Mouse (Mus musculus): ENCODE measurements around the gene Podn.
A peak's percentile ranks its signal among the peaks of the same experiment; 100 is the strongest.

Podn gene

DNA sequence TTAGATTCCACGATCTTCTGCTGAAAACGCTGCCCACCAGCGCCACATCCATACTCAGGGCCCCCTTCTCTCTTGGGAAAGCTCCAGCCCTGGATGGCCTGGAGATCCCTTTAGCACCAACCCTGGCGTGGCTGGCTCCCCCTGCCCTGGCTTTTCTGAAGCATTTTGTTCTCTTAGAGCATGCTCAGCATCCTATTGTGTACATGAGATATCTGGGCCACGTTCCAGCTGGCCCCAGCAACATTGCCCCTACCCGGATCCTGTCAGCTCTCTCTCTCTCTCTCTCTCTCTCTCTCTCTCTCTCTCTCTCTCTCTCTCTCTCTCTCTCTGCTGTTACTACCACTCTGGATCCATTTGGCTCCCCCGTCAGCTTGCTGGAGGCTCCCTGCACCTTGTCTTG is 90.9 kb downstream of the Podn start:
- DNase-seq (ENCODE audit: low spot score) = no peak

GRCm38 (mm10) chr4:107999380-107999779 is 96.9 kb downstream of the Podn start:
- no peak for DNase-seq (ENCODE audit: low spot score)

DNA sequence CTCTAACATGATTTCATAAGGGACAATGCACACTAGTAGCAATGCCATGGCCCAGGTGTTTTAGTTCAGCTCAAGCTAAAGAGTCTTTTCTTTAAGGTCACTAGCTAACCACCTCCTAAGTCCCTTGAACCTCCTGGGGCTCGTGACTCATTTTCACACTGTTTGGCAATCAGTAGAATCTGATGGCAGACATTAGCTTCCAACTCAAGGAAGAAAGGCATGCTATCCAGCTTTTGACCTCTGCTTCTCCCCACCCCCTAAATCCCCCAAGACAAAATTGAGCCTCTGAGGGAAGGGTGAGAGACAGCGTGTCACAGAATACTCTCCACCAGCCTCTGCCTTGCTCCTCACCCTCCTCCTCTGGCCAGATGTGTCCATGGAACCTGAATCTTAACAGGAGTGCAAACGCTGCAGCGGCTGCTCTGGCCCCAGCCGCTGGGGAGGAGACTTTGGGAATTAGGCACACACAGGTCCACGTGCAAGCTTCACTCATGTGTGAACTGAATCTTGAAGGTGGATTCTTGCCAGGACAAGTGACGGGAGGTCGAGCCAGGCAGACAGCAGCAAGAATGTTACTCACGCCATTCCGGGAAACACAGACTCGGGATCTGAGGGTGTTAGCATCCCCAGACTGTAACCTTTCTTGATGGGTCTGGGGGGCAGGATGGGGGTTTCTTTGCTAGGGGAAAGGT is 97.5 kb downstream of the Podn start:
- no peak for DNase-seq (ENCODE audit: low spot score)

- no peak for DNase-seq (ENCODE audit: low spot score)
These were observed 99.7 kb downstream of the Podn start for GRCm38 (mm10) chr4:107996418-107996986.

DNA sequence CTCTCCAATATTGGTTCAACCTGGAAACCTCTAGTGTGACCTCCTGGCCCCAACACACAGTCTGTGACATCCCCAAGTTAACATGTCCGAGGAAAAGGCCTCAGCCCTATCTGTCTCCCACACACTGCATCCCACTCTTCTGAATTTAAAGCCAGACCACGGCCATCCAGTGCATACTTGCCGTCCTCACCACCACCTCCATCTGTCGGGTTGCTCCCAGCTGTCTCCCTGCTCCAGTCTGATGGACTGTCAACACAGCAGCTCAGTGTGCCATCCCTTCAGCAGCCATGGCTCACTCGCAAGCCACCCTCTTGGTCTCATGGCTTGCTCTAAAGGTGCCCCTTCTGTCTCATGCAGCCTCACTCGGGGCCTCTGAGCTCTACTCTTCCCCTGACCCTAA is 100.5 kb downstream of the Podn start:
- DNase-seq (ENCODE audit: low spot score) = no peak

DNA sequence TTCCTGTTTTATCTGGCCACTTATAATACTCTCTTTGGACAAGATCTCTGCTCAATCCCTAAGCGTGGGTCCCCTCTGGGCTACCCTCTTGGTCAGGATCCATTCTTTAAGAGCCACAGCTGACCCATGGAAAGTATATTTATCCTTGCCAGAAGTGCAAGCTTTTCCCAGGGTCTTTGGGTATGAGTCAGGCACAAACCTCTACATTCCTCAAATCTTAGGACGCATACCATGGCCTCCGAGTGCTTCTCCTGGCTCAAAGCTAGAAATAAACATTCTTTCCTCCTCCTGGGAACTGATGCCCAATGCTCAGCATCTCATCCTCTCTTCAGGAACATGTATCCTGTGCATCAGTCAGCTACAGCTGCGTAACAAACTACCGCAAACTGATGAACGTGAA is 101.2 kb downstream of the Podn start:
- DNase-seq (ENCODE audit: low spot score) = no peak

DNA sequence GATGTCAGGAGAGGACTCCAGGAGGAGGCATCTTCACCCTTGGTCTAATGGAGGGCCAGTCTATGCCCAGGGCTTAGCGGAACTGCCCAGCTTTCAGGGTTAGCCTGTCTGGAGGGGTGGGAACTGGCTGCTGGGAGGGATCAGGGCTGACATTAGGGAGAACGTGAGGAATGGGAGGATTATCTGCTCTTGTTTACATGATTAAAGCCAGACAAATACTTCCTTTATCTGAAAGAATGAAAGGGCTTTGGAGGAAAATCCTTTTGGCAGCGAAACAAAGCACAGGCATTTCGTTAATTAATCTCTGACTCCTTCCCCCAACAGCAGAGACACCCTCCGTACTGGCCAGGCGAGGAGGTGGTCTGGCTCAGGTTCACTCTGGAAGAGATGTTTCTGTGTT is 104.4 kb downstream of the Podn start:
- DNase-seq (ENCODE audit: low spot score) = no peak

GRCm38 (mm10) chr4:107990818-107991217 is 105.4 kb downstream of the Podn start:
- no peak for DNase-seq (ENCODE audit: low spot score)

DNA sequence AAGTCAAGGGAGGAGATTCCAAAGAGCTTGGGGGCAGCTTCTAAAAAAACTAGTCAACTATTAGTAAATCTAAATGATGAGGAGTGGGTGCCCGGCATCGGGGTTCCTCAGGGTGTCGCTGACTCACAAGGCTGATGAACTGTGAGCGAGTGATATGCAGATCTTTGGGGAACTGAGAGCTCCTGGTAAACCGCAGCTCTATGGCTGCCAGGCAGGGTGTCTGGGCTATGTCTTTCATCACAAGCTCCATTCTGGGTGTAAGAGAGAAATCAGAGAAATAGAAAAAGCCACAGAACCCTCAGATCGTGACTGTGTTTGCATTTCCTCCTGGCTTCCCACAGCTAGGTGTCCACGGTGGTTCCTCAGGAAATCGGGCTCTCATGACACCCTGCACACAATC is 107.3 kb downstream of the Podn start:
- no peak for DNase-seq (ENCODE audit: low spot score)

GRCm38 (mm10) chr4:107986386-107987168 is 109.7 kb downstream of the Podn start:
- DNase-seq (ENCODE audit: low spot score) = no peak

- no peak for DNase-seq (ENCODE audit: low spot score)
These were observed 110.4 kb downstream of the Podn start for GRCm38 (mm10) chr4:107985812-107986211.

DNA sequence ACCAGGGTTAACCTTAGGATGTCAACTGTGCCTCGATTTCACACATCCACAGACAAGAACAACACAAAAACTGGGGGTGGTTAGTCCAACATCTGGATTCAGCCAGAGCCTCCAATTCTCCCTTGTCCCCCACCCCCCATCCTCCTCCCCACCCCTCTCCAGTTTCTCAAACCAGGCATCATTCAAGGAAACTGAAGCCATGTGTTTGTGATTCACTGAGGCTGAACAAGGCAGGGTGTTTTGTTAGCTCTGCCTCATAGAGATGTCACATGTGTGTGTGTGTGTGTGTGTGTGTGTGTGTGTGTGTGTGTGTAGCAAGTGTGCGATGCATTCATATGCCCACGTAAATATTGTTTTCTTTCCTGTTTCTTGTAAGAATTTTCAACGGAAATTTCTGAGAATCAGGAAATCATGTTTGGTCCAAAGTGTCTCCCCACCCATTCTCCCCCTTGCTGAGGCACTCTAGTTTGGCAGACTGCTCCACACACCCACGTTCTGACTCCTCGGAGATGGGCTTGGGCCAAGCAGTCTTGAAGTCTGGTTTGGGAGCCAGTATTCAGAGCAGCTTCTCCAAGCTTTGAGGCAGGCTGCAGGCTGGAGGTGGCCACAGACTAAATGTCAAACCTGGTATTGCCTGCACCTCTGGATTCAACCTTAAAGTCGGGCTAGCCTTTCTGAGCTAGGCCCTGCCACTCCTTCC is 111.8 kb downstream of the Podn start:
- DNase-seq (ENCODE audit: low spot score) = peak; percentile 32

DNA sequence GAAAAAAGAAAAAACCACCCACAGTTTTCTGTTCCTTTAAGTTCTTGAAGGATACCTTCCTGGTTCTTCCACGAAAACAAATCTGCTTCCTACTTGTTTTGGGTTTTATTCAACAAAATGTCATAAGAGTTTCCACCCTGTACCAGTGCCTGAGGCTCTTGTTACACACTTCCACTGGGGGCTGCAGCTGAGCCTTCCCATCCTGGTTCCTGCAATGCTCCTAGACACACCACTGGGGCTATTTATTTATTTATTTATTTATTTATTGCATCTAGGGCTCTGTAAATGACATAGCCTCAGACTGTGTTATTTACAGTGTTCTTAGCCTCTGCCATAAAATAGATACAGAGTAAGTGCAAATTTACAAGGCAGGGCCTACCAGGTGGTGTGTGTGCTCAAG is 112.5 kb downstream of the Podn start:
- no peak for DNase-seq (ENCODE audit: low spot score)

DNA sequence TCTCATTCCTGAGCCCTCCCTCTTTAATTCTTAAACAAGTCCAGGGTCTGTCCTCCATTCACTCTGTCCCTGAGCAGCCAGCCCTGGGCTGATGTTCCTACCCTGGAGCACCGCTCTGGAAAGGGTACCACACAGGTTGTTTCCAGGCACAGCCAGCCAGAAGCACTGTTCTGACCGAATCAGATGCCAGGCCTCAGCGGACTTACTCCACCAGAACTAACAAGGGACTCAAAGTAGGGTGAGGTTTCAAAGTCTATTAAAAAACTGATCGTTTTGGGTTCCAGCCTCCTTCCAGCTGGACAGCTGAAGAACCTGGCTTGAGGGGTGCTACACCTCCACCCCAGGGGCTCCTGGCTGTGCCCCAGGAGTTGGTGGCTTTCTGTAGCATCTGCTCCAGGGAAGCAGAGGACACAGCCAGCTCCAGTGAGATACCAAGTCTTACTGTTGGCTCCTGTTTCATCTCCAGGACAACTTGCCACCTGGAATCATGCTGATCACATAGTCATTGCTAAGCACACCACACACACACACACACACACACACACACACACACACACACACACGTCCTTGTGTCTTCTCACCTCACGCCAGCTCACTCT is 116.1 kb downstream of the Podn start:
- DNase-seq (ENCODE audit: low spot score) = no peak

DNA sequence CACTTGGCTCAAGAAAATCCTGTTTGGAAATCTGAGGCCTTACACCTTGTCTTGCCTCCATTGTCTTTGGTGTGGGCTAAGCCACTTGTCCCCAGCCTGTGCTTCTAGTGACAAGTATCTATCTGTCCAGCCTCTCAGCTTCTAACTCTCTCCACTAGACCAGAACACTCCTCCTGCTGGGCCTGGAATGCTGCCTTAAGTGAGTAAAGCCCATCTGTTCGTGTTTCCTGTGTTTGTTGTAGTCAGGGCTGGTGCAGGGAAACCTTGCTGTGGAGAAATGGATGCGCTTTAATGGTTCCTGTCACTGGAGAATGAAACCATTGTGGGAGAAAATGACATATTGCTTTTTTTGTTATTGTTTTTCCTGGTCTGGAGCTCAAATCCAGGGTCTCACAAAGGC is 116.7 kb downstream of the Podn start:
- DNase-seq (ENCODE audit: low spot score) = no peak

- no peak for DNase-seq (ENCODE audit: low spot score)
These were observed 118.7 kb downstream of the Podn start for GRCm38 (mm10) chr4:107977593-107977992.

- DNase-seq (ENCODE audit: low spot score) = no peak
These were observed 121.2 kb downstream of the Podn start for GRCm38 (mm10) chr4:107975004-107975403.

DNA sequence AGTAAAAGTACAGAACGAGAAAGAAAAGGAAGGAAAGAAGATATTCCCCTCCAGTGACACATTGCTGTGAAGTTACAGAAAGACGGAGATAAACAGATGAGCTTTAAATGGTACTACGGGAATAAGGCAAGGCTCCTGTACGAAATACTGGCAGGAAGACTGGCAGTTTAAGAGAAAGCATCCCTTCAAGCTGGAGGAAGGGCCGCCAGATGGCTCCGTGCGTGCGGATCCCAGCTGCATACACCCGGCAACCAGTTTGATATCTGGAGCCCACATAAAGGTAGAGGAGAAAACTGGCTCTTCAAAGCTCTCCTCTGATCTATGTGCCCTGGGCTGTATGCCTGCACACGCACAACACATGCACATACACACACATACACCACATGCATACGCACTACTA is 121.7 kb downstream of the Podn start:
- DNase-seq (ENCODE audit: low spot score) = no peak

DNA sequence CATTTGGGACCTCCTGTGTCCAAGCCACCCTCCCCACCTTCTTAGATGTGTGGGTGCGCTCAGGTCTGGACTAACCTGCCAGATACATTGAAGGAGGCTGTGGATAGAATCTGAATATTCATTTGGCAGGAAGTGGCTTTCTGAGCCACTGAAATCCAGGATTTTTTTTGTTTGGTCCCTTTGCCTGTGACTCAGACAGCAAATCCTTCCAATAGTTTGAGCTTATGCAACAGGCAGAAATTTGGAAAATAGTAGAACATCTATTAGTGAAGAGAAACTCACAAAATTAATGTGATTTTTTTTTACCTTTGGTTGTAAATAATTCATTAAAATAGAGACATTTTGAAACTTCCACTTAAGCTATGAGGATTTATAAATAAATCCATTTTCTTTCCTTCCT is 125.1 kb downstream of the Podn start:
- DNase-seq (ENCODE audit: low spot score) = no peak

- DNase-seq (ENCODE audit: low spot score) = no peak
These were observed 126.5 kb downstream of the Podn start for GRCm38 (mm10) chr4:107969781-107970180.

- no peak for DNase-seq (ENCODE audit: low spot score)
These were observed 128.1 kb downstream of the Podn start, which contains the start of gene Slc1a7 for GRCm38 (mm10) chr4:107967966-107968682. Slc1a7 (plus strand) TSS chr4:107968332.
